Mouse (Mus musculus) urinary bladder, postnatal 10 days (tissue): ENCODE results near the gene Tap1.
A peak's percentile ranks its signal among the peaks of the same experiment; 100 is the strongest.
"Not testable (repeated sequence)": the region's sequence is repeated elsewhere in the genome, so short reads cannot be mapped to it uniquely, and the experiment has no call there.

ENCODE experiments used
- DNase-seq: peaks from one replicate; pipeline ENCODE4 v3.0.0; 2022; ENCODE audit warnings: low spot score

The Tap1 gene

GRCm38 (mm10) chr17:34187261-34187916 lies at the start of gene Tap1, which contains the start of gene Psmb9:
TSS of gene Tap1 (plus strand) at chr17:34187553.
TSS of gene Psmb9 (minus strand) at chr17:34187764.
- DNase-seq = peak; percentile 95

DNA sequence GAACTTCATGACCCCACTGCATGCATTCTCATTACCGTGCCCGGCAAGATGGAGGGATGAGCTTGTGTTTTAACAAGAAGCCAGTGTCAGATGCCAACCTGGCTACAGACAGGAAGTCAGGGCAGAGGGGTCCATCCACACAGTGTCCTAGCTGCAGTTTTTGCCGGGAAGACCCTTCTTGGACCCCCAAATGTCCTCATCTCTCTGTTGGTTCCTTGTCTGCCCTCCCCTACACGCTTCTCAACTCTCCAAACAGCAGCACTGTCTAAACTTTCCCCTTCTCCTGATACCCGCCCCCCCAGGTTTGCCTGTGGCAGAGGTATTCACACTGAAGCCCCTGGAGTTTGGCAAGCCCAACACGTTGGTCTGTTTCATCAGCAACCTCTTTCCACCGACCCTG lies 49.8 kb upstream of the Tap1 start:
- DNase-seq = no peak

DNA sequence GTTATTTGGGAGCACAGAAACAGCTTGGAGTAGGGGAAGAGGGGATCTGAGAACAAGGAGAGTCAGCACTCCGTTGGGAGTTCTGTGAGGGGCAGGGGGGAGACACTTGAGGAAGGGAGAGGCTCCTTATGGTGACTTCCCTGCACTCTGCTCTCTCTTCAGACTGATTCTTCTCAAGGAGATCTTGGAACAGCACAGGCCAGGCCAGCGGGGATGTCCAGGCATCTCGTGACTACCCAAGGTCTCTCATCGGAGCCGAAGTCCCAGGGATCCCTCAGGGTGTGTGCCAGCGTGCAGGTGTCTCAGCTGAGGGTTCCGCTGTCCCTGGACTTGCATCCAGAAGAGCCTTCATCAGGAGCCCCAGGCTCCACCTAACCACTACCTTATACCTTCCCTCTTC lies 48.7 kb upstream of the Tap1 start:
- no peak for DNase-seq

- no peak for DNase-seq
Measured at GRCm38 (mm10) chr17:34139416-34139815, 47.9 kb upstream of the Tap1 start.

DNA sequence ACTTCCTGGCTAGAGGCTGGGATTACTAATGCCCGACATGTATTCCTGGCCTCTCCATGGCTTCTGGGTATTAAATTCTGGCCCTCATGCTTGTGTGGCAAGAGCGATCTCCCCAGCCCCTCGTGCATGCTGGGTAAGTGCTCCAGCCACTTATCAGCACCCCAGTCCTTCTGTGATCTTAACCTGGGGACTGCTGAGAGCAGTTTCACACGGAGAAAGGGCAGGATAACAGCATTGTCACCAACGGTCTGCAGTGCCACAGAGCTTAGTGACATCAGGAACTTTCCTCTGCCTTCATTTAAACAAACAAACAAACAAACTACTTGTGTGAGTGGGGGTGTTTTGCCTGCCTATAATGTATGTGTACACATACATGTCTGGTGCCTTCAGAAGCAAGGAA lies 47.1 kb upstream of the Tap1 start:
- DNase-seq = no peak

DNA sequence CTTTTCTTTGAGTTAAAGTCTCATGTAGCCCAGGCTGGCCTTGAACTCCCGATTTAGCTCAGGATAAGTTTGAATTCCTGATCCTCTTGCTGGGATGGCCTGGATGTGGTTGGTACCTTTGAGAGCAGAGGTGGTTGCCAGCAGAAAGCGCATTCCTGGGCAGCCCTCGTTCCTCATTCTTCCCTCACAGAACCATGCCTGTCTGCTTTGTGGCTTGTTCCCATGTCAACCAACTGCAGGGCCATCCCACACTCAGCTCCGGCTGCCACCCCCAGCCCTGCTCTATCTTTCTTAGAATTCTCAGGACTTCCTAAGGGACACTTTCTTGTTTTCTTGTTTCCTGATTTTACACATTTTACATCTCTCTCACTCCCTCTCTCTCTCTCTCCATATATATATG lies 45.9 kb upstream of the Tap1 start:
- DNase-seq = no peak

- DNase-seq = no peak
Measured at GRCm38 (mm10) chr17:34142456-34143010, 44.8 kb upstream of the Tap1 start.

DNA sequence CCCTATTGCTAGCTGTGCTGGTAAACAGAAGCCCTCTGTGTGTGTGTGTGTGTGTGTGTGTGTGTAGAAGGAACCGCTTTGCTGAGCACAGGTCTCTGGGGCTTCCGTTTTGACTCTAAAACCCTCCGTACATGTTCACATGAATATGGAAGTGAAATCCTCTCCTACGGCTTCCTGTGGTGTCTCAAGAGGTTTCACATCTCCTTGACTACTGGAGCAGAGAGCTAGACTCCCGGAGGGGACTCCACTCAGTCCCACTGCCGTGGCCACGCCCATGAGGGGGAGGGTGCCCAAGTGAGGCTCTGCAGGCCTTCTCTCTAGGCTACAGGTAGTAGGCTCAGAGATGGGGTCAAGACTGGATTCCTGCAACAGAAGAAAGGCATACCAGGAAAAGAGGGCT lies 44.3 kb upstream of the Tap1 start, which contains the start of gene H2-DMb2:
Gene H2-DMb2, plus strand, starts transcription at position 275 of the 400 bp plus-strand sequence.
- DNase-seq = no peak

DNA sequence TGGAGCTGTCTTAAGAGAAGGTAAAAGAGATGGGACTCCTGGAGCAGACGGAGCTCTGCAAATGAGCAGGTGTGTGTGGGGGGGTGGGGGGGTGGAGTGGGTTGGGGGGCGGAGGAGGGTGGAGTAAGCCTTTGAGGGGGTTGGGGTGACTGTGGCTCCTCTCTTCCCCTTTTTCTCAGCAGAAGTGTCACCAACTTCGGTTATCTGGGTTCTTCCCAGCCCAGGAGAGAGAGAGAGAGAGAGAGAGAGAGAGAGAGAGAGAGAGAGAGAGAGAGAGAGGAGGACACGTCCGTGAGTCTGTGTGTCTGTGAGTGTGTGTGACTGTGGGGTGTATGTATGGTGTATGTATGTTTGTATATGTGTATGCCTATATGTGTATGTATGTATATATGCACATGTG lies 43.9 kb upstream of the Tap1 start:
- DNase-seq = no peak

DNA sequence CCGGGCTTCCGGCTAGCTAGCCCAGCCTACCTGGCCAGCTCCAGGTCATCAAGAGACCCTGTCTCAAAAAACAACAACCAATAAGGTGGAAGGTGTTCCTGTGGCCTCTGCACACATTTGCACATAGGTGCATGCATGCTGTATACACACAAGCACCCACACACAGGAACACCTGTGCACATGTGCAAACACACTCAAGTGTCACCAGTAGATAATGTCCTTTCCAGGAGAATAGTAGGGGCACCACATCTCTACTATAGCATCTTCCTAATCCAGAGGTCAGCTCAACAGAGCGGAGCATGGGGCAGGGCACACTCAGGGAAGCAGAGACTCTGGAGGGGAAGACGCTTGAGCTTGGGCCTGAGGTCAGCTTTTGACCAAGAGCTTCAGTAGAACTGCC lies 43.1 kb upstream of the Tap1 start:
- DNase-seq = not testable (repeated sequence)

GRCm38 (mm10) chr17:34144960-34145371 lies 42.4 kb upstream of the Tap1 start:
- DNase-seq = no peak

DNA sequence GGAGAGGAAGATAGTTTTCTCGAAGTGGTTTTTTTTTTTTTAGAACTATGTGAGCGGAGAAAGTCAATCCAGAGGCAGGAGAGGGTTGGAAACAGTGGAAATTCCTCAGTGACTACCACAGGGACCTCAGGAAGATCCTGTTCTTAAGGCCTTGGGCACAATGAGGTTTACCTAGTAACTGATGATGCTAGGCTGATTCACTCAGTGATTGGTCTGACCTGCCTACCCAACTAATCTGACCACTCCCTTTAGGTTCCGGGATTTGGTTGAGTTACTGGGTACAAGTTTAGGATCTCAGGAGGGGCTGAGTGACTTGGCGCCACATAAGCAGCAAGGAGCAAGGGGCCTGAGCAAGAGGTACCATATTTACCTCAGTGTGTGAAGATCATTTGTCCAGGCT lies 34.4 kb upstream of the Tap1 start, which contains the start of gene H2-DMb1:
Gene H2-DMb1, plus strand, starts transcription at position 150 of the 400 bp plus-strand sequence.
- no peak for DNase-seq

GRCm38 (mm10) chr17:34155534-34155933 lies 31.8 kb upstream of the Tap1 start:
- no peak for DNase-seq

DNA sequence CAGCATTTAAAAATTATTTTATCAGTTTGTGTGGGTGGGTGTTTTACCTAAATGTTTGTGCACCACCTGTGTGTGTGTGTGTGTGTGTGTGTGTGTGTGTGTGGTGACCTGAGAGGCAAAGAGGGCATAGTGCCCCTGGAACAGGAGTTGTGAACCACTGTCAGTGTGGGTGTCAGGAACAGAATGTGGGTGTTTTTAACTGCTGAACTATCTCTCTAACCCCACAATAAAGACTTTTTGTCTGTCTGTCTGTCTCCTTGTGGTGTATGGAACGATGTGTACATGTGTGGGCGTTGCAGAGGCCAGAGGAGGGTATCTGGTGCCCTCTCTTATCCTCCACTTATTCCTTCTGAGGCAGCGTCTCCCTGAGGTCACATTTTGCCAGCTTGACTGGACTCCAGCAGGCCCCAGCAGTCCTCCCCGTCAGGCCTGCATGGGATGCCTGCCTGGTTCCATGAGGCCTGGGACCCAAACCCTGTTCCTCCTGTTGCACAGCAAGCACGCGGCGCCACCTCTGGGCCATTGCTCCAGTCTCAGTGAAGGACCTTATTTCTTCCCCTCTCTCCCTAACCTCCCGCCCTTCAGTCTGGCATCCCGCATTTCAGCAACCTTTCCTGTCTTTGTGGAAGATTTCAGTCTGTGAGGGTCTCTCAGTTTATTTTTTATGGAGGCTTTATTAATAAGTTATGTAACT lies 23.0 kb upstream of the Tap1 start:
- no peak for DNase-seq

DNA sequence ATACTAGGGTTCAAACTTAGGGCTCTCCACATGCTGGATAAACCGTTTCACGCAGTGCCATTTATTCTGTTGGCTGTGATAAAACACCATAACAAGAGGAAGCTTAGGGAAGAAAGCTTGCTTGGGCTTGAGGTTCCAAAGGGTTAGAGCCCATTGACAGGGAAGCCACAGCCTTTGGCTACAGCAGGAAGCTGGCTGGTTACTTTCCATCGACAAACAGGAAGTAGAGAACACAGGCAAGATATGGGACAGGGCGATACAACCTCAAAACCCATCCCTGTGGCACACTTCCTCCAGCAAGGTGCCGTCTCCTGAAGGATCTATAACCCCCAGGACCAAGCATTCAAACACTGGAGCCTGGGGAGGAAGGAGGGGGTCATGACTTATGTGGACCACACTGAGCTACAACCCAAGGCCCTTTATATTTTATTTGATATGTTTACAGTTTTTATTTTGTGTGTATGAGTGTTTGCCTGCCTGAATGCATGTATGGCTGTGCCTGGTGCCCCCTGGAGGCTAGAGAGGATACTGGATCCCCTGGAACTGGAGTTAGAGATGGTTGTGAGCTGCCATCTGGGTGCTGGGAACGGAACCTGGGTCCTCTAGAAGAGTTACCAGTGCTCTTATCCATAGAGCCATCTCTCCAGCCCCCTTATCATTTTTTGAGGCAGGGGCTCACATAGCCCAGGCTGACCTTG lies 22.2 kb upstream of the Tap1 start:
- DNase-seq = no peak

DNA sequence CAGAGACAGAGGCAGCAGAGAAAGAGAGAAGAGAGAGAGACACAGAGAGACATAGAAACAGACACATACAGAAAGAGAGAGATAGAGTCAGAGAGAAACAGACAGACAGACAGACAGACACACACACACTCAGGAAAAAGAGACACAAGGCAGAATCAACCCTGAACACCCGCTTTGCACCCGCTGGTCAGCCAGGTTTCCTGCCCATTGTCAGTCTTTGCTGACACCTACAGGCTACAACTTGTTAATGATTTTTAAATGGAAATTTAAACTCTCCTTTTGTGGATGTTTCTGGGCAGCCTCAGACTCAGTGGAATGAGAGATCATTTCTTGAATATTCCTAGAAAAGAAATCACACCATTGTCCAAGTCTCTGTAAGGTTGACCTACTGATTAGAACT lies 18.1 kb upstream of the Tap1 start:
- DNase-seq = no peak

- DNase-seq = no peak
Measured at GRCm38 (mm10) chr17:34170487-34170876, 16.9 kb upstream of the Tap1 start.

DNA sequence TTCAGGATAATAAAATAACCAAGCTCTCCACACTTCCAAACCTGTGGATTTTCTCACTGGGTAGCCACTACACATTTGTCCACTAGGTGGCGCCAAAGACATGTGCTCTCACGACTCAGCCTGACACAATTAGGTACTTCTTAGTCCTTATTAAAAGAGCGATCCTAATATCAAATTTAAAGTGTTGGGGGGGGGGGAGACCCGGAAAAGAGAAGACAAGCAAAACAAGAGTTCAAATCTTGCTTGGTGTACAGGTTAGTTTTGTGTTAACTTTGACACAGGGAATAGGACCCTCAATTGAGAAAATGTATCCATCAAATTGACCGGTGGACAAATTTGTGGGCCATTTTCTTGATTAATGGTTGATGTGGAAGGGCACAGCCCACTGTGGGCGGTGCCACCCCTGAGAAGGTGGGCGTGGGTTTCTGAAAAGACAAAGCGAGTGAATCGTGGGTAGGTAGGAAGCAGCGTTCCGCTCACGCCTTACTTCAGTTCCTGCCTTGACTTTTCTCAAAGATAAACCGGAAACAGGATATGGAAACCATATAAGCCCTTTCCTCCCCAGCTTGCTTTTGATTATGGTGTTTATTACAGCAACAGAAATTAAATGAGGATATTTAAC lies 16.4 kb upstream of the Tap1 start:
- DNase-seq = peak; percentile 57

- DNase-seq = no peak
Measured at GRCm38 (mm10) chr17:34172528-34172927, 14.8 kb upstream of the Tap1 start.

DNA sequence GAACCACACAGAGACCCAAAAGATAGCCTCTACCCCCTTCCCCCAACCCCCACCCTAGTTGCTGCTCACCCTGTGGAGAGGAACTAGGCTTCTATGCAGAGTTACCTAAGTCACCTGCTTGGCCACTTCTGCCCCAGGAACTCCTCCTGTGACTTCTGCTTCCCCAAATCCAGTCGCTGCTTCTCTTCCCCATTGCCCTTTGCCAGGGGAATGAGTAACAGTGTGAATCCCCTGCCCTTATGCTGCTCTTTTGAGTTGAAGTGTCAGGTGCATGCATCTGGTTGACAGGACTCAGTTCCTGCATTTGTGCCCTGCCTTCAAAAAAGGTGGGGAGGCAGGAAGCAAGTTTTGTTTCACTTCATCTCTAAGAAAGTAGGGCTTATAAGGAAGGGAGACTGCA lies 13.3 kb upstream of the Tap1 start:
- DNase-seq = no peak

- DNase-seq = no peak
Measured at GRCm38 (mm10) chr17:34177179-34177578, 10.2 kb upstream of the Tap1 start.

DNA sequence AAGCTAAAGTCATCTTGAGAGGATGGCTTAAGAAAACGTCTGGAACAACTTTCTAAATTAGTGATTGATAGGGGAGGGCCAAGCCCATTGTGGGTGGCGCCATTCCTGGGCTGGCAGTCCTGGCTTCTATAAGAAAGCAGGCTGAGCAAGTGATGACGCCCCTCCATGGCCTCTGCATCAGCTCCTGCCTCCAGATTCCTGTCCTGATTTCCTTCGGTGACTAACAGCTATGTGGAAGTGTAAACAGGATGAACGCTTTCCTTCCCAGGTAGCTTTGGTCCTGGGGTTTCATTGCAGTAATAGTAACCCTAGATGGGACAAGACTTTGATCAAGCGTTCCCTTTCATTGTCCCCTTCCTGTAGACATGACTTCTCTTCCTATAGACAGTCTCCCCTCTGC lies 8.3 kb upstream of the Tap1 start:
- no peak for DNase-seq
